Mouse (Mus musculus): Measurements from ENCODE around the gene Lgals7.

GRCm38 (mm10) chr7:28911632-28912031, 48.0 kb downstream of the Lgals7 start:
- TF ChIP-seq MAFK (IDR thresholded peaks at IDR 0.05; ENCODE audit: insufficient read depth, low read depth, low read length) (no peak), CHD2 (IDR thresholded peaks at IDR 0.05; ENCODE audit: low read depth, low read length) (no peak), ZC3H11A (IDR thresholded peaks at IDR 0.05; ENCODE audit: borderline replicate concordance, low read depth, low read length) (no peak), ZNF384 (IDR thresholded peaks at IDR 0.05; ENCODE audit: low read depth, low read length) (no peak)

All from ES-E14 (cell line).